Mouse (Mus musculus) liver, embryonic 16.5 days (tissue): Measurements from ENCODE around the gene Gzmd. TPM values are rescaled to one million over a fixed set of nuclear protein-coding genes. Genes with fewer than 3 reads are reported as not detected.
"Not testable (repeated sequence)": the region's sequence is repeated elsewhere in the genome, so short reads cannot be mapped to it uniquely, and the experiment has no call there.

ENCODE experiments used
- ATAC-seq: fragments of 200-750 bp; cut with Nextera tagmentation; 2 replicates; pipeline ENCODE4 v1.8.0; 2017; ENCODE audit warnings: low read depth, mild to moderate bottlenecking, moderate number of reproducible peaks, moderate library complexity
- H3K27ac ChIP-seq: fragments of 300-500 bp; sonication (generic); 2 replicates; pipeline ENCODE4 v1.5.1; 2014; ENCODE audit warnings: mild to moderate bottlenecking, low read length
- H3K27me3 ChIP-seq: fragments of 300-500 bp; sonication (generic); 2 replicates; pipeline ENCODE4 v1.6.1; 2014; ENCODE audit warnings: low read depth, low read length, mixed read lengths; ENCODE audit not compliant: control insufficient read depth, insufficient read depth
- H3K36me3 ChIP-seq: fragments of 300-500 bp; sonication (generic); 2 replicates; pipeline ENCODE4 v1.6.1; 2014; ENCODE audit warnings: mild to moderate bottlenecking; ENCODE audit not compliant: control insufficient read depth, insufficient read depth
- H3K4me1 ChIP-seq: fragments of 300-500 bp; sonication (generic); 2 replicates; pipeline ENCODE4 v1.6.1; 2014; ENCODE audit warnings: low read depth, low read length, mixed read lengths; ENCODE audit not compliant: control insufficient read depth
- H3K4me2 ChIP-seq: fragments of 300-500 bp; sonication (generic); 2 replicates; pipeline ENCODE4 v1.6.1; 2014; ENCODE audit warnings: low read depth, low read length, mixed read lengths
- H3K4me3 ChIP-seq: fragments of 300-500 bp; sonication (generic); 2 replicates; pipeline ENCODE4 v1.5.1; 2014; ENCODE audit warnings: low read depth, mild to moderate bottlenecking, low read length
- H3K9ac ChIP-seq: fragments of 300-500 bp; sonication (generic); 2 replicates; pipeline ENCODE4 v1.6.1; 2014; ENCODE audit warnings: low read depth, low read length
- H3K9me3 ChIP-seq: fragments of 300-500 bp; sonication (generic); replicated peaks from 2 replicates; pipeline ENCODE4 v1.6.1; 2016; ENCODE audit warnings: low read length; ENCODE audit not compliant: control insufficient read depth
- WGBS: fragments of 180-500 bp; shearing (Covaris S2); extraction: QIAGEN DNeasy Blood & Tissue Kit; methylation state at CpG from one replicate; pipeline ENCODE4 v1.1.7; 2014; ENCODE audit not compliant: insufficient replicate concordance; 5-methylcytosine and 5-hydroxymethylcytosine counted together
- polyA plus RNA-seq: library from polyadenylated mRNA; unstranded; fragments of >200 nt; fragmentation: Nextera tagmentation; extraction: Ambion mirVana; gene quantifications from 2 replicates; pipeline ENCODE4 v1.2.1, GENCODE M21; 2015

Gzmd gene
- polyA plus RNA-seq = not detected in 2 replicates

DNA sequence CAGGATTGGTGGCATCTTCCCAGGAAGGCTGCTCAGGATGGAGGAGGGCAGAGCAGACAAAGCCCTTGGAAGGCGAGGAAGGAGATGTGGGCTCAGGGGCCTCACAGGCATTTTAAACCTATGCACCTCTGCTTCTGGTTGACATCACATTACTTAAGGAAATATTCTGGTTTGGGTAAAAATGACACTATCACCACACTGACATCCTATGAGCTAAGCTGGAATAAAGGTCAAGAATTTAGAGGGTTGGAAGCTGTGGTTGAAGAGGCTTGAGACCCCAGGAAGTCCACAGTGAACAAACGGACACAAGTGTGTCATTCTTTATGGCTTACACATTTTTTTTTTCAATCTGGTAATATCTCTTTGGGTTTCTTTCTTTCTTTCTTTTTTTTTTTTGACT is at the start of gene Gzmd:
Gzmd (minus strand) TSS at position 101 of the 400 bp plus-strand sequence.
- WGBS = 59% methylated on average over 2 of the region's 2 CpGs
- ATAC-seq, H3K4me3 ChIP-seq, H3K27ac ChIP-seq, H3K27me3 ChIP-seq, H3K4me1 ChIP-seq, H3K36me3 ChIP-seq, H3K9ac ChIP-seq, H3K9me3 ChIP-seq, H3K4me2 ChIP-seq: not testable (repeated sequence)

GRCm38 (mm10) chr14:56177651-56178050 is 45.2 kb upstream of the Gzmd start:
- not testable (repeated sequence) for H3K4me1 ChIP-seq, H3K4me3 ChIP-seq, H3K27me3 ChIP-seq, H3K4me2 ChIP-seq, H3K36me3 ChIP-seq, H3K27ac ChIP-seq, H3K9me3 ChIP-seq, ATAC-seq, H3K9ac ChIP-seq
- WGBS = 17% methylated on average over 8 of the region's 8 CpGs

- Histone ChIP-seq H3K36me3 (no peaks in the 10 kb centered on the region), H3K27ac (no peak within 1 kb of the TSS), H3K9me3 (no peaks in the 10 kb centered on the region), H3K4me3 (no peak within 1 kb of the TSS), H3K9ac (no peak within 1 kb of the TSS), H3K27me3 (no peaks in the 10 kb centered on the region), H3K4me1 (no peaks in the 10 kb centered on the region), H3K4me2 (no peak within 1 kb of the TSS)
- no peak for ATAC-seq
- WGBS = 70% methylated on average over 5 of the region's 5 CpGs
Observed at GRCm38 (mm10) chr14:56174499-56174898, 42.1 kb upstream of the Gzmd start, which contains the start of gene Gzmn. Gene Gzmn, minus strand, starts transcription at chr14:56174599.

GRCm38 (mm10) chr14:56173396-56173795 is 41.0 kb upstream of the Gzmd start:
- Histone ChIP-seq H3K4me1 (no peaks in the 10 kb centered on the region), H3K27ac (no peak overlapping the region), H3K9me3 (no peaks in the 10 kb centered on the region), H3K4me3 (no peak overlapping the region), H3K4me2 (no peak overlapping the region), H3K36me3 (no peaks in the 10 kb centered on the region), H3K9ac (no peak overlapping the region), H3K27me3 (no peaks in the 10 kb centered on the region)
- WGBS = 68% methylated on average over 6 of the region's 6 CpGs
- no peak for ATAC-seq

DNA sequence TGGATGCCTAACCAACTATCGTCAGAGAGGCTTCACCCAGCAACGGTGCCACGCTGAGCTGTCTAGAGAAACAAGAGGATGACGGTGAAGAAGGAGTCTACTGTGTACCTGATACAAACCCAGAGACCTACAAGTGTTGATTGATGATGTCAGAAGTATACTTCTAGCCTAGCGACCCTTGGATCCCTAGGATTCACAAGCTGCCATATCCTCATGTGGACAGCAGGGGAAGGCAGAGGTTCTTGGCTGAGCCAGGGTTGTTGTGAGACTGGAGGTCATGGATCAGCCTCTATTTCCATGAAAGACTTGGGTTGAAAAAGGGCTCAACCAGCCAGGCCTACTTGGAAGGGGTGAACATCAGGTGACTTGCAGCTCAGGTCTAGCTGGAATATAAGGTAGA is 40.3 kb upstream of the Gzmd start:
- H3K36me3 ChIP-seq = no peaks in the 10 kb centered on the region
- WGBS = 65% methylated on average over 5 of the region's 5 CpGs
- H3K9ac ChIP-seq = no peak overlapping the region
- H3K4me1 ChIP-seq = no peaks in the 10 kb centered on the region
- ATAC-seq = no peak
- H3K9me3 ChIP-seq = no peaks in the 10 kb centered on the region
- H3K4me2 ChIP-seq = no peak overlapping the region
- H3K27ac ChIP-seq = no peak overlapping the region
- H3K27me3 ChIP-seq = no peaks in the 10 kb centered on the region
- H3K4me3 ChIP-seq = no peak overlapping the region

GRCm38 (mm10) chr14:56168009-56168408 is 35.6 kb upstream of the Gzmd start:
- no peak overlapping the region for H3K4me3 ChIP-seq

DNA sequence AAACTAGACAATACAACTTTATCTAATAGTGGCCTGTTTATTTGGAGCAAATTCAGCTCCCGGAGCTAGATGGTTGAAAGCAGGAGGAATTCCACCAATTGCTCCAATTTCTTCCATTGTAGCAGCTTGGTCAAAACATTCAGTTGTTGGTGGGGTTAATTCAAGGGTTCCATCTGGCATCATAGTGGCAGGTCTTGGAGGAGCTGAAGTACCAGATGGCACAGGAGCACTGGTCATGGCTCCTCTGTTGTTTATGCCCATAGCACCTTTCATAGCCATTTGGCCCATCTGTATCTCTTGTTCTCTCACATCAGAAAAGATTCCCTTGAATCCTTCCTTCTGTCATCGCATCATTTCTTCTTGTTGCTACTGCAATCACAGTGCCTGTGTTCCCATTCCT is 29.7 kb upstream of the Gzmd start:
- Histone ChIP-seq H3K4me1 (no peaks in the 10 kb centered on the region), H3K27ac (no peak overlapping the region), H3K4me3 (no peak overlapping the region), H3K36me3 (no peaks in the 10 kb centered on the region), H3K9me3 (no peaks in the 10 kb centered on the region), H3K4me2 (no peak overlapping the region), H3K9ac (no peak overlapping the region), H3K27me3 (no peaks in the 10 kb centered on the region)
- WGBS = 63% methylated on average over 2 of the region's 2 CpGs
- no peak for ATAC-seq

More at GRCm38 (mm10) chr14:56168009-56168408, 35.6 kb upstream of the Gzmd start:
- Histone ChIP-seq H3K9me3 (no peaks in the 10 kb centered on the region), H3K27me3 (no peaks in the 10 kb centered on the region), H3K36me3 (no peaks in the 10 kb centered on the region), H3K27ac (no peak overlapping the region), H3K4me1 (no peaks in the 10 kb centered on the region), H3K4me2 (no peak overlapping the region), H3K9ac (no peak overlapping the region)
- 41% methylated on average over 6 of the region's 6 CpGs for WGBS
- ATAC-seq = no peak

DNA sequence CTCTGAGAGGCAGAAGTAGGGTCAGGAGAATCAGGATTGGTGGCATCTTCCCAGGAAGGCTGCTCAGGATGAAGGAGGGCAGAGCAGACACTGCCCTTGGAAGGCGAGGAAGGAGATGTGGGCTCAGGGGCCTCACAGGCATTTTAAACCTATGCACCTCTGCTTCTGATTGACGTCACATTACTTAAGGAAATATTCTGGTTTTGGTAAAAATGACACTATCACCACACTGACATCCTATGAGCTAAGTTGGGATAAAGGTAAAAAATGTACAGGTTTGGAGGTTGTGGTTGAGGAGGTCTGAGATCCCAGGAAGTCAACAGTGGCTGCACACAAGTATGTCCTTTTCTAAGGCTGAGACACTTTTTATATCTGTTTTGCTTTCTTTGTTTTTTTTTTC is 27.1 kb upstream of the Gzmd start, which contains the start of gene Gzmg:
Gzmg (minus strand) TSS at position 101 of the 400 bp plus-strand sequence.
- not testable (repeated sequence) for H3K4me1 ChIP-seq, H3K27ac ChIP-seq, H3K4me2 ChIP-seq, H3K4me3 ChIP-seq, H3K36me3 ChIP-seq, H3K9ac ChIP-seq, H3K27me3 ChIP-seq, H3K9me3 ChIP-seq, ATAC-seq
- WGBS = 68% methylated on average over 2 of the region's 2 CpGs

DNA sequence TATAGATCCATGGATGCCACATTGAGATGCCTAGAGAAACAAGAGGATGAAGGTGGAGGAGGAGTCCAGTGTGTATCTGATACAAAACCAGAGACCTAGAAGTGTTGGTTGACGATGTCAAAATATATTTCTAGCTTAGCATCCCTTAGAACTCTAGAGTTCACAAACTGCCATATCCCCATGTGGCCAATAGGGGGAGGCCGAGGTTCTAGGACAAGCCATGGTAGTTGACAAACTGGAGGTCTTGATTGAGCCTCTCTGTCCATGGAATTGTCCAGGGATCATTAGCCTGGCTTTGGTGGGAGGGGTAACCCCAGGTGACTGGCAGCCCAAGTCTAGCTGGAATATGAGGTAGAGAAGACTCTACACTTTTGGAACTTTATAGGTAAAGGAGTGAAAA is 22.9 kb upstream of the Gzmd start:
- Histone ChIP-seq H3K4me2 (no peak overlapping the region), H3K4me1 (no peaks in the 10 kb centered on the region), H3K9ac (no peak overlapping the region), H3K9me3 (no peaks in the 10 kb centered on the region), H3K4me3 (no peak overlapping the region), H3K36me3 (no peaks in the 10 kb centered on the region), H3K27ac (no peak overlapping the region), H3K27me3 (no peaks in the 10 kb centered on the region)
- WGBS = 44% methylated on average over 2 of the region's 2 CpGs
- ATAC-seq = no peak
